Mouse (Mus musculus) brain, adult 10 weeks (tissue): ENCODE data around the gene Esrrg. TPM values are rescaled to one million over a fixed set of nuclear protein-coding genes. Genes with fewer than 3 reads are reported as not detected.

ENCODE experiments used
- polyA plus RNA-seq: library from polyadenylated mRNA; stranded (reverse); fragments of 350-450 nt; fragmentation: Illumina TruSeq; extraction: RNeasy Lipid Tissue Mini Kit (QIAGEN cat#74804); gene quantifications from one replicate; pipeline ENCODE4 v1.2.3, GENCODE M21; 2015; ENCODE audit warnings: low read depth, low replicate concordance

Gene Esrrg
- polyA plus RNA-seq: 21.6 TPM

DNA sequence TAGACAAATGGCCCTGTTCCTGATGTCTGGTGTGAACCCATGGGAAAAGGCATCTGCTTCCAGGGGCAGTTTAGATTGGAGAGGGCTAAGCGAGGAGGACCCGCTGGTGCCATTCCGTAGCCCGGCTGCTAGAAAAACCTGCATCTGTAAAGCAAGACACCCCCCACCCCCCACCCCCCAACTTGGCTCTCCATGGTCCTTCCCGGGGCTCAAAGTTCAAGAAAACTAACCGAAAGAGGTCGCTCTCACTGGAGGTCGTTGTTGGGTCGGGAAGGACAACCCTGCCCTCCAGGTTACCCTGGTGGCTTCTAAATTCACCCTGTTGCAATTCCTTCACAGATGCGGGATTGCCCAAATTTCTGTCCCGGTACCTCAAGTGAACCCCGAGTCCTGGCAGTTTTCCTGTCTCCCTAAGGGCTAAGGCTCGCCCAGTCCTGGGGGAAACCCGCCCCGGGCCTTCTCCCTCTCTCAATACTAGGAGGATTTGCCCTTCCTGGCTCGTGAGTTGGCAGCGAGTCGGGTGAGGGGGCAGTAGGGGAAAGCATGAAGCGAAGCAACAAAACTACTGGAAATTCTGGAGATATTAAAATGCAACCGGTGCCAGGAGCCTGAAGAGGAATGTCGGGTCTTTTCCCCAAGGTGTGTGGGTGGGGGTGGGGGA lies at the start of gene Esrrg:
Gene Esrrg, plus strand, starts transcription at position 531 of the 661 bp plus-strand sequence.

DNA sequence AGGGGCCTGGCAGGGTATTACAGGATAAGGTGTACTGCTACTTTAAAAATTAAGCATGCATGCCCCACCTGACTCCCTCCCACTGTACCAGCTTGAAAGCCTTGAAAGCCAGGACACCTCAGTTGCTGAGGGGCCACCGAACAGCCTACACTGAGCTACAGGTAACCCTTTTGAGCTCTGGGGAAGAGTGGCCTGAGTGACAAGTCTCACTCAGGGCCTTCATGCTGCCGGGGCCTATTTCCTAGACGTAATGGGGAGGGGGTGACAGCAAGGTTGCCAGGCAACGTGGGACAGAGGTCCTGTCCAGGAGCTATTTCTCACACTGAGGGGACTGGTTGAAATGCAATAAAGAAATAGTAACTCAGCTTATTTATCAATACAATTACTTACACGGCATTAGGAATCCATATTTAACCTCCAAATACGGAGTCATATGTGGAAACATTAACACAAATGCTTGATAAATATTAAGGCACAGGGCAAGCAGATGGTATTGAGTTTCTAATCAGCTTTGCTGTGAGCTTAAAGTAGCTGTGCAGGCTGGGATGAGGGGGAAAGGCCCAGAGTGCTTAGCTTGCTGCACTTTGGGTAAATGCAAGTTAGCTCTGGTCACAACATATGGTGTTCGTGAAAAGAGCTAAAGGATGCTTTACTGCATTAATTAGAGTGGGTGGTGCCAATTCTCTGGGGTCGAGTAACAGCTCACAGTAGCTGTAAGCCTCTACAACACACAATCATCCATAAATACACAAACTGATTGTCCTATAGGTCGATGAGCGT lies 653.5 kb downstream of the Esrrg start, which contains the start of gene Ush2a:
Gene Ush2a, plus strand, starts transcription at position 121 of the 780 bp plus-strand sequence.

